Mouse (Mus musculus): Measurements from ENCODE around the gene Trip10.

Trip10 gene

GRCm38 (mm10) chr17:57234254-57234928 is 14.9 kb upstream of the Trip10 start:
- DNase-seq (ENCODE audit: low spot score) = no peak

- no peak for DNase-seq (ENCODE audit: low spot score)
These were observed 13.5 kb upstream of the Trip10 start for GRCm38 (mm10) chr17:57235803-57236202.

- no peak for DNase-seq (ENCODE audit: low spot score)
These were observed 12.1 kb upstream of the Trip10 start for GRCm38 (mm10) chr17:57237181-57237580.

- DNase-seq (ENCODE audit: low spot score) = no peak
These were observed 5.4 kb upstream of the Trip10 start for GRCm38 (mm10) chr17:57243650-57244370.

GRCm38 (mm10) chr17:57245311-57245929 is 3.8 kb upstream of the Trip10 start:
- DNase-seq (ENCODE audit: low spot score) = no peak

- DNase-seq (ENCODE audit: low spot score) = peak; percentile 85
These were observed 2.4 kb upstream of the Trip10 start for GRCm38 (mm10) chr17:57246663-57247392.

- DNase-seq (ENCODE audit: low spot score) = peak; percentile 97
These were observed 1.7 kb upstream of the Trip10 start for GRCm38 (mm10) chr17:57247393-57248200.

GRCm38 (mm10) chr17:57248201-57248699 is 1.0 kb upstream of the Trip10 start, which contains the start of gene Gpr108:
Gpr108 (minus strand) TSS chr17:57248446.
- peak; percentile 92 for DNase-seq (ENCODE audit: low spot score)

GRCm38 (mm10) chr17:57248771-57249170 is 484 bp upstream of the Trip10 start:
- peak; percentile 21 for DNase-seq (ENCODE audit: low spot score)

GRCm38 (mm10) chr17:57250461-57251160 is 1.4 kb downstream of the Trip10 start:
- peak; percentile 35 for DNase-seq (ENCODE audit: low spot score)

- DNase-seq (ENCODE audit: low spot score) = no peak
These were observed 2.2 kb downstream of the Trip10 start for GRCm38 (mm10) chr17:57251431-57251830.

- DNase-seq (ENCODE audit: low spot score) = no peak
These were observed 4.1 kb downstream of the Trip10 start for GRCm38 (mm10) chr17:57253306-57253705.

- DNase-seq (ENCODE audit: low spot score) = no peak
These were observed 6.1 kb downstream of the Trip10 start for GRCm38 (mm10) chr17:57255354-57255753.

- no peak for DNase-seq (ENCODE audit: low spot score)
These were observed 7.7 kb downstream of the Trip10 start for GRCm38 (mm10) chr17:57256921-57257485.

- DNase-seq (ENCODE audit: low spot score) = no peak
These were observed 8.9 kb downstream of the Trip10 start for GRCm38 (mm10) chr17:57258191-57258590.

GRCm38 (mm10) chr17:57259742-57260141 is 10.5 kb downstream of the Trip10 start:
- no peak for DNase-seq (ENCODE audit: low spot score)

GRCm38 (mm10) chr17:57260351-57260750 is 11.1 kb downstream of the Trip10 start:
- DNase-seq (ENCODE audit: low spot score) = no peak

GRCm38 (mm10) chr17:57261286-57261685 is 12.0 kb downstream of the Trip10 start:
- DNase-seq (ENCODE audit: low spot score) = no peak

- no peak for DNase-seq (ENCODE audit: low spot score)
These were observed 12.5 kb downstream of the Trip10 start for GRCm38 (mm10) chr17:57261796-57262195.

GRCm38 (mm10) chr17:57262901-57263550 is 13.8 kb downstream of the Trip10 start:
- DNase-seq (ENCODE audit: low spot score) = no peak

Measured in embryo, embryonic 10 days (tissue).